Mouse (Mus musculus): Measurements from ENCODE around the gene Tshb.

DNA sequence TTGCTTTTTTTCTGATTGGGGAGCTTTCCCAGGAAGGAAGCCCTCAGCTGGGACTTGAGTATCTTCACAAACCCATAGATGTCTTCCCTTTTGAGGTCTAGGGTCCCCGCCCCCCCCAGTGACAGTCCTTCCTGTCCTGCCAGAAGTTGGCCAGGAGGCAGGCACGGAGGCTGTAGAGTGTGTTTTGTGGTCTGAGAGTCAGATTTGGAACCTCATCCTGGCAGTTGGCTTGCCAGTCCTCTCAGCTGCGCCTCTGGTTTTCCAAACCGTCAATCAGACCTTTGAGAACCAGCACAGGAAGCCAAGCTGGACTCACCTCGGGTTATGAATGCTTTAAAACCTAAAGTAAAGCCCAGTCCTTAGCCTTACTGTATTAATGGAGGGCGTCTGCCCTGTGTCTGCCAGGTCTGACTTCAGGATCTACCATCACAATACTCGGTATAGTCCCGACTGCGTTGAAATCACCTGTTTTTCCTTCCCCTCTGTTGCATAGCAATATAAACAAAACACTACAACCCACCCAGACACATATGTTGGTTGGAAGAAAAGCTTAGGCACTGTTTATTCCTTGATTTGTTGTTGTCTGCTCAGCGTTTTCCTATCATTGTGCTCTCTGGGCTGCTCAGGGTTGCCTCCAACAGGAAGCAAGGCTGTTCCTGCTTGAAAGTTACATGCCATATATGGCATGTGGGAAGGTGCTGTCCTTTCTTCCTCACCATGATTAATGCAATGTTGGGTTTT, 44.2 kb downstream of the Tshb start:
- no peak for TF ChIP-seq CTCF (IDR thresholded peaks at IDR 0.05; ENCODE audit: borderline replicate concordance, extremely low read depth, insufficient read depth, insufficient read length)
- TF ChIP-seq POLR2A (IDR thresholded peaks at IDR 0.05; ENCODE audit: borderline replicate concordance, extremely low read depth, insufficient read depth, insufficient read length, poor library complexity, severe bottlenecking): no peak
